Mouse (Mus musculus): ENCODE measurements around the gene Prr7.
A peak's percentile ranks its signal among the peaks of the same experiment; 100 is the strongest.

Prr7 gene

GRCm38 (mm10) chr13:55508531-55508930 is 44.5 kb downstream of the Prr7 start:
- DNase-seq (ENCODE audit: low spot score), result no peak

DNA sequence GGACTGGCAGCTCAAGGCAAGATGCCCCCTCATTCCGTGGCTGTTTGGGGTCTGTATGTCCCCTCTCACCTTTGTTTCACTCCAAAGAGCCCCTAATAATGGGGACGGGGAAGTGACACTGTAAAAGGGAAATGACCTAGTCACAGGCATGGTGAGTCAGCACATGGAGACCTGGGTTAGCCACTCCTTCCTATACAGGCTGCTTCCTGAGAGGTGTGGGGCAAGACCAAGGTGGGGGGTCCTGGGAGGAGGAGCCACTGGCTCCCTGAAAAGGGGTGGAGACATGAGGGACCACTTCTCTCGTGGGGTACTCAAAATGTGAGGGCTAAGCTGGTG is 46.2 kb downstream of the Prr7 start:
- DNase-seq (ENCODE audit: low spot score), result no peak

DNA sequence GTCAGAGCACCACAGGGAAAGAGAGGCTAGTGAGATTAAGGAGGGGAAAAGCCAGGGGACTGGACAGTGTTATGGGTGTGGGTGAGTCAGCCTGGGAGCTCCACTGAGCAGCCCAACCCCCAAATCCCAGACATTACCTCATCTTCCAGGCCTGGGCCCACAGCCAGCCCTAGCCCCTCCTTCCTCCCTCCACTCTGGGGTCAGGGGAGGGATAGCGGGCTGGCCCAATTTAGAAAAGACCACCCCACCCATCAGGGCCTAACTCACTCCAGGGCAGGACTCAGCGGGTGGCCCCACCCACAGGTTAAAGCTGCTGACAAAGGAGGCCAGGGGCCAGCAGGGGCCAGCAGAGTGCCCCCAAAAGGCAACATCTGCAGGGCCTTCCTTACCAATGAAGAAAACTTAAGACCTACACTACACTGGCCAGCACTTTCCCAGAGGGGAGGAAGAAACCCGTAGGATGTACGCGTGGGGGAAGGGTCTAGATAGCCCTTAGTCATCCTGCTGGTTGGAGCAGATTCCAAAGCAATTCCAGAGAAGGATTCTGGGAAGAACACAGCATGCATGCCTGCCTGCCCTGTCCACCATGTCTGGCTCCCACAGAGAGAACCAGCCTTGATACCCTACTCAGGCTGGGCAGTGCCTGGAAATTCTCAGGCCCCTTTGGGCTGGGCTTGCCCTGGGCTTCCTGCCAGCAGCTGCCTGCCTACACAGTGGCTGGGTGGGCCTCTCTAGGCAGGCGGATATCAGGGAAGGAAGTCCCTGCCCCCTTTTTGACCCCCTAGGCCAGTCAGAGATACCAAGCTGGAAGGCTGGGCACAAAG is 46.8 kb downstream of the Prr7 start:
- no peak for DNase-seq (ENCODE audit: low spot score)

DNA sequence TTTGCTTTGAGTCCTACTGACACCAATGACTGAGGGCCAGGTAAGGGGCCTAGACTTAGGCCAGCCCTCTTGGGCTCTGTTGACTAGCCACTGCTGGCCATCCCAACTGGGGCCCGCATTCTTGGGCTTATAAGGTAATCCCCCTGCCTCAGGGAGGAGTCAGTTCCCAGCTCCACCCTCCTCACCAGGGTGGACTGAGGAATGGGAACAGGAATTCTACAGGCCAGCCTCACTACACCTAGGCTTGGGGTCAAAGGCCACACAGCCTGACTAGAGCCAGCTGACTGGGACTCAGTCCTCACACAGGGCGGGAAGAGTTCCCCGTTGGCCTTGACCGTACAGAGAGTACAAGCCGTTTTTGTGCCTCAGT is 47.4 kb downstream of the Prr7 start:
- no peak for DNase-seq (ENCODE audit: low spot score)

- DNase-seq (ENCODE audit: low spot score), result no peak
Observed at GRCm38 (mm10) chr13:55512379-55513031, 48.4 kb downstream of the Prr7 start.

- peak; percentile 81 for DNase-seq (ENCODE audit: low spot score)
Observed at GRCm38 (mm10) chr13:55513111-55513748, 49.2 kb downstream of the Prr7 start, which contains the start of gene Pdlim7. Gene Pdlim7 (minus strand): TSS chr13:55513676.

- DNase-seq (ENCODE audit: low spot score), result no peak
Observed at GRCm38 (mm10) chr13:55513828-55514227, 49.8 kb downstream of the Prr7 start.

GRCm38 (mm10) chr13:55516955-55517354 is 52.9 kb downstream of the Prr7 start:
- DNase-seq (ENCODE audit: low spot score), result peak; percentile 92

DNA sequence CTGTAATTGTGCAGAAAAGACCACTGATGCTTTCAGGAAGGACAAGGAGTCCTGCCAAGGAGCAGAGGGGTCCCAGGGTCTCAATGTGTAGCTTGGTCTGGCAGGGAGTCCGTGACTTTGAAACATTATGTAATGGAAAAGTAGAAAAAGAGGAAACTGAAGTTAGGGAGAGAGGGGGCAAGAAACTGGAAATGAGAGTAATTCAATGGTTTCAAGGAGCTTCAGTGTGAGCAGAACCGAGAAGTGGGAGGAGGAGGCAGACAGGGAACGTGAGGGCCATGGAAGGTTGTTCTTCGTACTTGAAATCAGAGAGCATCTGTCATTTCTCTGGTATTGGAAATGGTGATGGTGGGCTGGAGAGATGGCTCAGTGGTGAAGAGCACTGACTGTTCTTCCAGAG is 55.5 kb downstream of the Prr7 start:
- no peak for DNase-seq (ENCODE audit: low spot score)

- DNase-seq (ENCODE audit: low spot score), result no peak
Observed at GRCm38 (mm10) chr13:55522730-55523129, 58.7 kb downstream of the Prr7 start.
